Mouse (Mus musculus) hindlimb bud, embryonic 11.5 days (tissue): ENCODE measurements around the gene Ppp2r5c.

Source experiments
- DNase-seq: peaks from one replicate; pipeline ENCODE4 v3.0.0-alpha.2; 2012; ENCODE audit warnings: low read depth, low spot score; ENCODE audit errors: extremely low spot score

The Ppp2r5c gene

GRCm38 (mm10) chr12:110508680-110509079 lies 61.8 kb downstream of the Ppp2r5c start:
- DNase-seq, result no peak

- no peak for DNase-seq
Measured at GRCm38 (mm10) chr12:110510171-110510871, 63.4 kb downstream of the Ppp2r5c start.

- no peak for DNase-seq
Measured at GRCm38 (mm10) chr12:110511201-110511600, 64.3 kb downstream of the Ppp2r5c start.

GRCm38 (mm10) chr12:110511856-110512433 lies 65.0 kb downstream of the Ppp2r5c start:
- DNase-seq, result no peak

GRCm38 (mm10) chr12:110512884-110513283 lies 66.0 kb downstream of the Ppp2r5c start:
- no peak for DNase-seq

GRCm38 (mm10) chr12:110515676-110516075 lies 68.8 kb downstream of the Ppp2r5c start:
- no peak for DNase-seq

- DNase-seq, result no peak
Measured at GRCm38 (mm10) chr12:110520236-110520987, 73.5 kb downstream of the Ppp2r5c start.

- DNase-seq, result no peak
Measured at GRCm38 (mm10) chr12:110523526-110523925, 76.6 kb downstream of the Ppp2r5c start.

GRCm38 (mm10) chr12:110532711-110533110 lies 85.8 kb downstream of the Ppp2r5c start:
- DNase-seq, result no peak

GRCm38 (mm10) chr12:110533151-110533550 lies 86.2 kb downstream of the Ppp2r5c start:
- DNase-seq, result no peak

- DNase-seq, result no peak
Measured at GRCm38 (mm10) chr12:110533832-110534231, 86.9 kb downstream of the Ppp2r5c start.

- no peak for DNase-seq
Measured at GRCm38 (mm10) chr12:110535361-110535760, 88.4 kb downstream of the Ppp2r5c start.

GRCm38 (mm10) chr12:110537751-110538150 lies 90.8 kb downstream of the Ppp2r5c start:
- peak; percentile 1 for DNase-seq

GRCm38 (mm10) chr12:110539346-110539745 lies 92.4 kb downstream of the Ppp2r5c start:
- DNase-seq, result no peak

GRCm38 (mm10) chr12:110539798-110540197 lies 92.9 kb downstream of the Ppp2r5c start:
- no peak for DNase-seq

GRCm38 (mm10) chr12:110540273-110540672 lies 93.4 kb downstream of the Ppp2r5c start:
- DNase-seq, result no peak

GRCm38 (mm10) chr12:110541001-110541400 lies 94.1 kb downstream of the Ppp2r5c start:
- no peak for DNase-seq

GRCm38 (mm10) chr12:110541528-110541927 lies 94.6 kb downstream of the Ppp2r5c start:
- DNase-seq, result no peak

- DNase-seq, result no peak
Measured at GRCm38 (mm10) chr12:110545040-110545701, 98.3 kb downstream of the Ppp2r5c start.

GRCm38 (mm10) chr12:110547573-110547972 lies 100.7 kb downstream of the Ppp2r5c start:
- no peak for DNase-seq

GRCm38 (mm10) chr12:110549437-110550112 lies 102.7 kb downstream of the Ppp2r5c start:
- DNase-seq, result no peak
